Mouse (Mus musculus): ENCODE results near the gene Ptpn23. TPM values are rescaled to one million over a fixed set of nuclear protein-coding genes. Genes with fewer than 3 reads are reported as not detected.
"Not testable (repeated sequence)": the region's sequence is repeated elsewhere in the genome, so short reads cannot be mapped to it uniquely, and the experiment has no call there.

Gene Ptpn23
- polyA plus RNA-seq, 1 experiment from 2014 or later: 18.5 TPM

DNA sequence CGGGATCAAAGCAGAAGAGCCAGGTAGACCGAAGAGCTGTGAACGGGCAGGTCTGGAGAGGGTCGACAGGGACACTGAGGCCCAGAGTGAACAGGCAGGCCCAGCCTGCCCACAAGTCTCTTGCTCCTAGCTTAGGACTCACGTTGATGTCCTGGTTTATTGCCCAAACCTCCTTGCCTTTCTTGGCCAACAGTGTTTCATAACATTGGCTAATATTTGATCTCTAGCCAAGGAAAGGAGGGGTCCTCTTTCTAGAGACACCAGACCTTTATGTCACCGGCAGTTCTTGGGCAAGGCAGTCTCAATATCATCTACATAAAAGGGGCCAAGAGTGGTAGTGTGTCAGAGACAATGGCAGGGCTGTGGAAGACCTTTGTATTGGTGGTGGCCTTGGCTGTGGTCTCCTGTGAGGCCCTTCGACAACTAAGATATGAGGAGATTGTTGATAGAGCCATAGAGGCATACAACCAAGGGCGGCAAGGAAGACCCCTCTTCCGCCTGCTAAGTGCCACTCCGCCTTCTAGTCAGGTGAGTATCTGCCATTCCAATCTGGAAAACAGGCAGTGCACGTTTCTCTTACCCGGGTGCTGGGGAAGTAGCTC, 11.6 kb upstream of the Ptpn23 start, which contains the start of gene Ngp:
Gene Ngp, plus strand, starts transcription at position 237 of the 602 bp plus-strand sequence.
- H3K27me3 ChIP-seq (ENCODE audit: control insufficient read depth, insufficient read depth, low read depth, low read length): no peaks in the 10 kb centered on the region
- no peaks in the 10 kb centered on the region for H3K9me3 ChIP-seq (replicated peaks; ENCODE audit: control insufficient read depth, low read length, poor library complexity, severe bottlenecking)
- H3K4me1 ChIP-seq (ENCODE audit: control insufficient read depth, insufficient read depth, low read length): no peaks in the 10 kb centered on the region
- 92% methylated on average over 12 of the region's 12 CpGs for WGBS
- H3K27ac ChIP-seq (ENCODE audit: low read length): no peak within 1 kb of the TSS
- H3K9ac ChIP-seq (ENCODE audit: low read depth, low read length): no peak within 1 kb of the TSS
- no peak within 1 kb of the TSS for H3K4me2 ChIP-seq (ENCODE audit: low read length)
- no peak within 1 kb of the TSS for H3K4me3 ChIP-seq (ENCODE audit: low read depth, low read length)
- no peaks in the 10 kb centered on the region for H3K36me3 ChIP-seq (ENCODE audit: control insufficient read depth, insufficient read depth, low read length)
- ATAC-seq: no peak

GRCm38 (mm10) chr9:110413785-110414184, 5.8 kb upstream of the Ptpn23 start:
- H3K27ac ChIP-seq (ENCODE audit: low read length): no peak overlapping the region
- ATAC-seq: no peak
- 47% methylated on average over 9 of the region's 9 CpGs for WGBS
- H3K36me3 ChIP-seq (ENCODE audit: control insufficient read depth, insufficient read depth, low read length): no peaks in the 10 kb centered on the region
- no peaks in the 10 kb centered on the region for H3K27me3 ChIP-seq (ENCODE audit: control insufficient read depth, insufficient read depth, low read depth, low read length)
- no peak overlapping the region for H3K4me3 ChIP-seq (ENCODE audit: low read depth, low read length)
- H3K4me1 ChIP-seq (ENCODE audit: control insufficient read depth, insufficient read depth, low read length): peaks cover 3% of the 10 kb centered on the region
- no peak overlapping the region for H3K9ac ChIP-seq (ENCODE audit: low read depth, low read length)
- H3K4me2 ChIP-seq (ENCODE audit: low read length): no peak overlapping the region
- no peaks in the 10 kb centered on the region for H3K9me3 ChIP-seq (replicated peaks; ENCODE audit: control insufficient read depth, low read length, poor library complexity, severe bottlenecking)

DNA sequence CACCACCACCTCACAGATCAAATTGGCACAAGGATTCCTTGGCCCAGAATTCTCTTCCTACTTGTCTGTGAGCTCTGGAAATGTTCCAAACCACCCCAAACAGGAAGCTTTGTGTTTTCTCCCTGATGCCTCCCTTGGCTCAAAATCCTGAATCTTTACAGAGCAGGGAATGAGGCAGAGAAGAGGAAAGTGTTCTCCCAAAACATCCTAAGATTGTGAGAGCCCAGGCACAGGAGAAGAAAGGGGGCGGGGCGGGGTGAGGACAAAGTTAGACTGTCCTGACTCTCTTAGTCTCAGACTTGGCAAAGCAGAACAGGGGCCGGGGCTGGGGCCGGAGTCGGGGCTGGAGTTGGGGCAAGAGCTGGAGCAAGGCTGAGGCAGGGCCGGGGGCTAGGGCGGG, 4.9 kb upstream of the Ptpn23 start:
- H3K27ac ChIP-seq (ENCODE audit: low read length): no peak overlapping the region
- 84% methylated on average over 7 of the region's 7 CpGs for WGBS
- no peak for ATAC-seq
- H3K4me2 ChIP-seq (ENCODE audit: low read length): no peak overlapping the region
- H3K36me3 ChIP-seq (ENCODE audit: control insufficient read depth, insufficient read depth, low read length): no peaks in the 10 kb centered on the region
- no peak overlapping the region for H3K4me3 ChIP-seq (ENCODE audit: low read depth, low read length)
- H3K9me3 ChIP-seq (replicated peaks; ENCODE audit: control insufficient read depth, low read length, poor library complexity, severe bottlenecking): no peaks in the 10 kb centered on the region
- H3K4me1 ChIP-seq (ENCODE audit: control insufficient read depth, insufficient read depth, low read length): peaks cover 5% of the 10 kb centered on the region
- H3K9ac ChIP-seq (ENCODE audit: low read depth, low read length): no peak overlapping the region
- no peaks in the 10 kb centered on the region for H3K27me3 ChIP-seq (ENCODE audit: control insufficient read depth, insufficient read depth, low read depth, low read length)

- 49% methylated on average over 6 of the region's 6 CpGs for WGBS
- no peak for ATAC-seq
- H3K4me1 ChIP-seq (ENCODE audit: control insufficient read depth, insufficient read depth, low read length): peaks cover 13% of the 10 kb centered on the region
- no peak overlapping the region for H3K4me3 ChIP-seq (ENCODE audit: low read depth, low read length)
- no peak overlapping the region for H3K9ac ChIP-seq (ENCODE audit: low read depth, low read length)
- no peaks in the 10 kb centered on the region for H3K9me3 ChIP-seq (replicated peaks; ENCODE audit: control insufficient read depth, low read length, poor library complexity, severe bottlenecking)
- H3K4me2 ChIP-seq (ENCODE audit: low read length): no peak overlapping the region
- H3K27ac ChIP-seq (ENCODE audit: low read length): no peak overlapping the region
- no peaks in the 10 kb centered on the region for H3K36me3 ChIP-seq (ENCODE audit: control insufficient read depth, insufficient read depth, low read length)
- H3K27me3 ChIP-seq (ENCODE audit: control insufficient read depth, insufficient read depth, low read depth, low read length): no peaks in the 10 kb centered on the region
Measured at GRCm38 (mm10) chr9:110410908-110411887, 3.2 kb upstream of the Ptpn23 start.

DNA sequence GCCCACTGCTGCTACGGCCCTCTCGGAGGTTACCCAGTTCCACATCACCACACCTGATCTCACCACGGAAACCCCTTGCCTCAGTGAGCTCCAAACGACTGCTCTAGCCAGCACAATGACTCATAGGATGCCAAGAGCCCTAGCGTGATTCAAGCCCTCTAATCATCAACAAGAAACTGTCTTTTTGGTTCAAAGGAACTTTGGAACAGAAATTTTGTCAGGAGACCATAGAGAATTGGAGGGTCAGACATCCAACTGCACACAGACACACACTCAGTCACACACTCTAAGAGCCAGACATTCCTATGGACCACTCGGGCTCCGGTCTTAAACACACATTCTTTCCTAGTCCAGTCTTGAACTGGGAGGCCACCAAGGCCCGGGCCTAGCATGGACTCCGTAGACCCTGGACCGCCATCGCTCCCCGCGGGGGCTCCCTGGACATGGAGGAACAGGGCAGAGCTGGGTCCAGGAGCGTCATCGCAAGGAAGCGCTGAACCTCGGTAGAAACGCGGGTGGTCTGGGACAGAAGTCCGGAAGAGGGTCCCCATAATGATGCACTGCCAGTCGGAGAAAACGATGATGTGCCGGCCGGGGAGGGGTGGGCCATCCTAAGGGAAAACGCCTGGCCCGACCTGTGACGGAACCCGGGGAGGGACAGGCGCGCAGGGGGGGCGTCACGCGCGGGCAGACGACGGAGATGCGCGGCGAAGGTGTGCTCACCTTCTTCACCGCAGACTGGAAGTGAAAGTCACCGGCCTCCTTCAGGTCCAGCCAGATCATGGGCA, 508 bp downstream of the Ptpn23 start:
- Histone ChIP-seq H3K27me3 (ENCODE audit: control insufficient read depth, insufficient read depth, low read depth, low read length) (no peaks in the 10 kb centered on the region), H3K9me3 (replicated peaks; ENCODE audit: control insufficient read depth, low read length, poor library complexity, severe bottlenecking) (no peaks in the 10 kb centered on the region), H3K4me1 (ENCODE audit: control insufficient read depth, insufficient read depth, low read length) (peaks cover 22% of the 10 kb centered on the region), H3K4me2 (ENCODE audit: low read length) (peak overlapping the region; percentile 85), H3K9ac (ENCODE audit: low read depth, low read length) (peak overlapping the region; percentile 96), H3K4me3 (ENCODE audit: low read depth, low read length) (peak overlapping the region; percentile 75), H3K36me3 (ENCODE audit: control insufficient read depth, insufficient read depth, low read length) (no peaks in the 10 kb centered on the region), H3K27ac (ENCODE audit: low read length) (peak overlapping the region; percentile 81)
- ATAC-seq: peak; percentile 77
- WGBS: under 1% methylated on average over 41 of the region's 41 CpGs

DNA sequence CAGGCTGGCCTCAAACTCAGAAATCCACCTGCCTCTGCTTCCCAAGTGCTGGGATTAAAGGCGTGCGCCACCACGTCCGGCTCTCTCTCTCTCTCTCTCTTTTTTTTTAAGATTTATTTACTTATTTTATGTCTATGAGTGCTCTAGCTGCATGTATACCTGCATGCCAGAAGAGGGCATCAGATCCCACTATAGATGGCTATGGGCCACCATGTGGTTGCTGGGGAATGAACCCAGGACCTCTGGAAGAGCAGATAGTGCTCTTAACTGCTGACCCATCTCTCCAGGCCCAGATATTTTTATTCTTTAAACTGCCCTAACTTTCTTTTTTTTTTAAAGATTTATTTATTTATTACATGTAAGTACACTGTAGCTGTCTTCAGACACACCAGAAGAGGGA, 4.8 kb downstream of the Ptpn23 start:
- not testable (repeated sequence) for H3K27me3 ChIP-seq (ENCODE audit: control insufficient read depth, insufficient read depth, low read depth, low read length); H3K9me3 ChIP-seq (replicated peaks; ENCODE audit: control insufficient read depth, low read length, poor library complexity, severe bottlenecking); H3K4me3 ChIP-seq (ENCODE audit: low read depth, low read length); H3K9ac ChIP-seq (ENCODE audit: low read depth, low read length); H3K27ac ChIP-seq (ENCODE audit: low read length); ATAC-seq; H3K4me2 ChIP-seq (ENCODE audit: low read length); H3K36me3 ChIP-seq (ENCODE audit: control insufficient read depth, insufficient read depth, low read length)
- WGBS: 84% methylated on average over 4 of the region's 4 CpGs
- peaks cover 16% of the 10 kb centered on the region for H3K4me1 ChIP-seq (ENCODE audit: control insufficient read depth, insufficient read depth, low read length)

- no peak for ATAC-seq
- H3K9me3 ChIP-seq (replicated peaks; ENCODE audit: control insufficient read depth, low read length, poor library complexity, severe bottlenecking): no peaks in the 10 kb centered on the region
- WGBS: 100% methylated on average over 2 of the region's 2 CpGs
- H3K4me3 ChIP-seq (ENCODE audit: low read depth, low read length): no peak overlapping the region
- no peak overlapping the region for H3K27ac ChIP-seq (ENCODE audit: low read length)
- H3K9ac ChIP-seq (ENCODE audit: low read depth, low read length): no peak overlapping the region
- no peak overlapping the region for H3K4me2 ChIP-seq (ENCODE audit: low read length)
- H3K27me3 ChIP-seq (ENCODE audit: control insufficient read depth, insufficient read depth, low read depth, low read length): no peaks in the 10 kb centered on the region
- peaks cover 2% of the 10 kb centered on the region; the same call in 1 of the 2 replicates for H3K36me3 ChIP-seq (ENCODE audit: control insufficient read depth, insufficient read depth, low read length)
- H3K4me1 ChIP-seq (ENCODE audit: control insufficient read depth, insufficient read depth, low read length): peaks cover 16% of the 10 kb centered on the region
Measured at GRCm38 (mm10) chr9:110402731-110403130, 5.3 kb downstream of the Ptpn23 start.

GRCm38 (mm10) chr9:110400650-110401049, 7.4 kb downstream of the Ptpn23 start:
- H3K4me3 ChIP-seq (ENCODE audit: low read depth, low read length): no peak overlapping the region
- H3K4me1 ChIP-seq (ENCODE audit: control insufficient read depth, insufficient read depth, low read length): peaks cover 3% of the 10 kb centered on the region
- no peaks in the 10 kb centered on the region for H3K9me3 ChIP-seq (replicated peaks; ENCODE audit: control insufficient read depth, low read length, poor library complexity, severe bottlenecking)
- H3K9ac ChIP-seq (ENCODE audit: low read depth, low read length): no peak overlapping the region
- ATAC-seq: no peak
- H3K36me3 ChIP-seq (ENCODE audit: control insufficient read depth, insufficient read depth, low read length): peaks cover 7% of the 10 kb centered on the region
- WGBS: 85% methylated on average over 5 of the region's 5 CpGs
- H3K27ac ChIP-seq (ENCODE audit: low read length): no peak overlapping the region
- H3K4me2 ChIP-seq (ENCODE audit: low read length): no peak overlapping the region
- H3K27me3 ChIP-seq (ENCODE audit: control insufficient read depth, insufficient read depth, low read depth, low read length): no peaks in the 10 kb centered on the region

Measured in midbrain, embryonic 16.5 days (tissue).